Mouse (Mus musculus) cerebellum, postnatal 4 days (tissue): ENCODE data around the gene Padi2.
A peak's percentile ranks its signal among the peaks of the same experiment; 100 is the strongest.

Source experiments
- DNase-seq, 2 experiments: peaks; one replicate each; pipeline ENCODE4 v3.0.0; 2022; ENCODE audit warnings: low spot score in 2 of 2, mixed read lengths in 1 of 2

Padi2 gene

DNA sequence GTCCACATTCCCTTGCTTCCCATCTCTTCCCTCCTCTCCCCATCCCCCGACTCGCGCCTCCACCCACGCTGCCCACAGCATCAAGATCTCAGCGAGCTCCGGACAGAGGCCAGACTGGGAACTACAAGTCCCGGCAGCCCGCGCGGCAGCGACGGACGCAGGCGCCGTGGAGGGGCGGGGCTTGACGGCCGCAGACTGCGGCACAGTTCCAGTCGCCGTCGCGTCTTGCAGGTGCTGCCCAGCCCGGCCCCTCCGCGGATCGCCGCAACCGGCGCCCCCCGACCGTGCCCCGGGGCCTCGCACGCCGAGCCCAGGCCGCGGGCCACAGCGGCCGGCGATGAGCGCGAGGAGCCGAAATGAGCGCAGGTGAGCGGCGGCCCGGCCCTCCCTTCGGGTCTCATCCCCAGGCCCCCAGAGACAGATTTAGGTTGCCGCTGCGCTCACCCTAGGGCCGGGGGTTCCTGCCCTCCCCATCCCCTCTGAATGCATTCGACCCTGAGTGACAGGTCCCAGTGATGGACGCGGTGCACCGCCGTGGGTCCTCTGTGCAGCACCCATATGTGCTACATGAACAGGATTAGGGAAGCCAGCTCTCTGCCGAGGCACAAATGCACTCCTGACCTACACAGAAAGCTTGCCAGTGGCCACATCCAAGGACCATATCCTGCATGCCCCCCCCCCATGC, 80.7 kb downstream of the Padi2 start, which contains the start of gene Atp13a2:
TSS of gene Atp13a2 (plus strand) at position 163 of the 685 bp plus-strand sequence.
- peak; percentile 86 to 92 for DNase-seq

DNA sequence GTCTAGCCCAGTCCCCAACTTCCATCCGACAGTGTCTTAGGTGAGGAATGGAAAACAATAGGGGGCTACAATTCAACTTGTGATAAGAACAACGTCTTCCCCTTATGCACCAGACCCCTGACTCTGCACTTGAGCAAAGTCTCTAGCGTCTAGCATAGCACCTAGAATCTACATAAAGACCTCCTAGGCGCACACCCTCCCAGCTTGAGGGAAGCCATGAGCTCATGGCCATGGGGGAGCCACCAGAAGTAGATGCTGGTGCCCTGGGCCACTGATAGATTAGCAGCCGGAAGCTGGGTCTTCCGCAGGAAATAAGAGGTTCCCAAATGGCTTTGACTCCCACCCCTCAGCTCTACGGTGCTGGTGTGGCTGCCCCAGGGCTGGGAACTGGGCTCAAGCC, 81.3 kb downstream of the Padi2 start:
- DNase-seq: no peak

DNA sequence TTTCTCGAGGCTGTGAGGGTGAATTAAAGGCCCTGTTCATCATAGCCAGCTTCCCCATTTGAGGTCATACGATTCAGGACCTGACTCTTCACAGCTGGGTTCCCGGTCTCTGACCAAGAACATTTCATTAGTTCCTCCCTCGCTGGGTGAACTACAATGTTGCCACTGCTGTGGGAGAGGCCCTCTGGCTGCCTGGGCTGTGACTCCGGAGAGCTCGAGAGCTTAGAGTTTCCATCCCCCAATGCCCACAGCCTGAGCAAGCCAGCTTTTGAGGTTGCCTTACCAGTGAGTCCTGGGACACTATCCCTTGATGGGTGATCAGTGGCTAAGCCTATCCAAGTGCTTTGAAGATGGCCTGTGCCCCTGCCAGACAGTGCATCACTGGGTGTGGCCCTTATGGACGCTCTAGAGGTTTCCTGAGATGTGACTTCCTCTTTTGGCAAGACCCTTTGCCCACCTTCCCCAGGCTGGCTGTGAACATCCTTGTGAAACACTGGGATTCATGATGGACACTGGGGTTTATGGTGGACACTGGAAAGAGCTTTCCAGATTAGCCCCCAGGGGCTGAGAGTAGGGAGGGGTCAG, 82.7 kb downstream of the Padi2 start:
- DNase-seq: no peak

DNA sequence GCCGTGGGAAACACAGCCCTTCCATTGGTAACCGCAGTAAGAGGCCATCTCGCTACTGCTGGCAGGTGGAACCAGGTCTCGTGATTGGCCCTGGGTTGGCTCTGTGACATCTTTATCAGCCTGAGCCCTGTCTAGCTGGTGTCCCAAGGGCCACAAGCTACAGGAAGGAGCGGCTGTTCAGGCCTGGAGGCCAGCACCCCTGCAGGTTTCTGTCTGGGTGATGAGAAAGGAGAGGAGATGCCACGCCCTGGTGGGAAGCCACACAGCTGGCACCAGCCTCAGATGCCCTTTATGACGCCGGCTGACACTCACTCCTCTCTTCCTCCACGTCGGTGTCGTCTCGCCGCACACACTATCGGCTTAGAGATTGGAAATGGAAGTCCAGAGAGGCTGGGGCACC, 83.3 kb downstream of the Padi2 start:
- DNase-seq: no peak

GRCm38 (mm10) chr4:140992215-140992614, 86.1 kb downstream of the Padi2 start:
- no peak for DNase-seq

- no peak for DNase-seq
These were observed 87.7 kb downstream of the Padi2 start for GRCm38 (mm10) chr4:140993846-140994245.

DNA sequence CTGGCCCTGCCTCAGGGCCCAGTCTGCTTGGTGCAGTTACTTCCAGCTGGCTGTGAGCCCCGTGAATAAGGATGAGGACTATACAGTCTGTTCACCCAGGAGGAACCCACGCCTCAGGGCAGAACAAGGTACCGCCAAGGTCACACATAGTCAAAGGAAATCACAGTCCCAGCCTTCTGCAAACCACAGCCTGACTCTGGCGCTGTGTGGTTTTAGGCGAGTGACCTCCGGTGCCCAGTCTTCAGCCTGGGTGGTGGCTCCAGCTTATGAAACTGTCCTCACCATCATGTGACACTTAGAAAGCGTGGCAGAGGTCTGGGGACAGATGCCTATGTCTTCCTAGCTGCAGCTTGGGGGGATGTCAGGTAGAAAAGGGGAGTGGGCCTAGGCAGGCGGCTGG, 89.7 kb downstream of the Padi2 start:
- DNase-seq: no peak

GRCm38 (mm10) chr4:140996812-140997211, 90.7 kb downstream of the Padi2 start:
- no peak for DNase-seq
